Mouse (Mus musculus) thymus, adult 2 months (tissue): ENCODE measurements around the gene Slc35d2. TPM values are rescaled to one million over a fixed set of nuclear protein-coding genes. Genes with fewer than 3 reads are reported as not detected.

Experiments
- DNase-seq: peaks from one replicate; pipeline ENCODE4 v3.0.0; 2021
- H3K27ac ChIP-seq: fragments of 200-500 bp; 2 replicates; pipeline ENCODE4 v1.5.1; 2012; ENCODE audit warnings: low read length, control low read depth; ENCODE audit not compliant: control insufficient read depth, insufficient read depth
- H3K27me3 ChIP-seq: fragments of 200-500 bp; 2 replicates; pipeline ENCODE4 v1.6.1; 2012; ENCODE audit warnings: mild to moderate bottlenecking, low read length, moderate library complexity, mixed read lengths; ENCODE audit not compliant: control insufficient read depth, insufficient read depth
- H3K36me3 ChIP-seq: fragments of 200-500 bp; 2 replicates; pipeline ENCODE4 v1.6.1; 2012; ENCODE audit warnings: mild to moderate bottlenecking, low read length, moderate library complexity; ENCODE audit not compliant: control insufficient read depth, insufficient read depth
- H3K4me1 ChIP-seq: fragments of 200-500 bp; replicated peaks from 2 replicates; pipeline ENCODE4 v1.6.1; 2012; ENCODE audit warnings: low read length; ENCODE audit not compliant: control insufficient read depth, insufficient read depth
- H3K4me3 ChIP-seq: fragments of 200-500 bp; 2 replicates; pipeline ENCODE4 v1.5.1; 2012; ENCODE audit warnings: mild to moderate bottlenecking, low read length, control low read depth, moderate library complexity; ENCODE audit not compliant: control insufficient read depth, insufficient read depth
- CTCF ChIP-seq: fragments of 200-500 bp; IDR thresholded peaks from 2 replicates; pipeline ENCODE4 v1.5.1; 2012; ENCODE audit warnings: mild to moderate bottlenecking, control low read depth, low read length, moderate library complexity, borderline replicate concordance; ENCODE audit not compliant: control insufficient read depth, poor library complexity, insufficient read depth; ENCODE audit errors: extremely low read depth
- POLR2A ChIP-seq: fragments of 200-500 bp; IDR thresholded peaks from 2 replicates; pipeline ENCODE4 v1.6.1; 2012; ENCODE audit warnings: mild to moderate bottlenecking, low read length, control low read depth, moderate library complexity; ENCODE audit not compliant: control insufficient read depth, poor library complexity, insufficient read depth; ENCODE audit errors: extremely low read depth
- WGBS: fragments of 180-500 bp; shearing (Covaris S2); methylation state at CpG from one replicate; pipeline ENCODE4 v1.1.7; 2018; 5-methylcytosine and 5-hydroxymethylcytosine counted together
- polyA plus RNA-seq: library from polyadenylated mRNA; depleted of rRNA; stranded (reverse); fragments of >200 nt; gene quantifications from 2 replicates; pipeline ENCODE4 v1.2.3, GENCODE M21; 2012

The Slc35d2 gene
- polyA plus RNA-seq, 1 experiment = 2.7 TPM

DNA sequence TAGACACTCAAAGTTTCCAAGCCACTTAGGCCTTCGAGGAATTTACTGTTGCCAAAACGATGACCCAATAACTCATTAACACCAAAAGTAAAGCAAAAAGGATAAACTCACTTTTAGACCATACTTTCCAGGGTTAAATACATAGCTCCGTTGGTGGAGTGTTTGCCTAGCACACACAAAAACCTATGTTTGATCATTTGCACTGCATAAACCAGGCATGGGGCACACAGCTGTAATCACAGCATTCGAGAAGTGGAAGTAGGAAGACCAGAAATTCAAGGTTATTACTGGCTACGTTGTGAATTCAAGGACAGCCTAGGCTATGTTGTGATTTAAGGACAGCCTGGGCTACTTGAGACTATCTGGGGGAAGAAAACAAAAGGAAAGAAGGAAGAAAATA lies 38.9 kb downstream of the Slc35d2 start:
- H3K4me3 ChIP-seq = no peak overlapping the region
- no peak overlapping the region for H3K27ac ChIP-seq
- no peaks in the 10 kb centered on the region for H3K4me1 ChIP-seq
- no peaks in the 10 kb centered on the region for H3K27me3 ChIP-seq
- H3K36me3 ChIP-seq = no peaks in the 10 kb centered on the region
- TF ChIP-seq POLR2A (no peak), CTCF (no peak)
- no peak for DNase-seq
- 92% methylated on average over 5 of the region's 5 CpGs for WGBS

DNA sequence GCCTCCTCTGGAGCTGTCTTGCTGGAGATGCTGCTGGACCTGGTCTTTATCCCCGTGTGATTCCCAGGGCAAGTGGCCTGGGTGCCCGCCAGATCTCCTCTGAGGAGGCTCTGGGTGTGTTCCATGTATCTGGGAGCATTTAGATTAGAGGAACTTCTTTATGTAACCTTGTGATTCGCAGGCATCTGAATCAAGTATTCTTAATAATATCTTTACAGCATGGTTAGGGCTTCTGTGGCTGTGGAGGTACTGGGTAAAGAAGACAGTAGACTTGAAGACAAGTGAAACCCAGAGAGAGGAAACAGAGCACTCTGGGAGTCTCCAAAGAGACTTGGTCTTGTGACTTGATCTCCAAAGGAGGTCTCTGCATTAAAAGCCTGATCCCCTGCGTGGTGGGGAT lies 40.0 kb downstream of the Slc35d2 start, which contains the start of gene Hsd17b3:
Hsd17b3 (minus strand) TSS at position 101 of the 400 bp plus-strand sequence.
- no peak for TF ChIP-seq POLR2A
- no peak for TF ChIP-seq CTCF
- Histone ChIP-seq H3K4me1 (no peaks in the 10 kb centered on the region), H3K27me3 (no peaks in the 10 kb centered on the region), H3K36me3 (no peaks in the 10 kb centered on the region), H3K4me3 (no peak within 1 kb of the TSS), H3K27ac (no peak within 1 kb of the TSS)
- no peak for DNase-seq
- WGBS = 90% methylated on average over 4 of the region's 4 CpGs

DNA sequence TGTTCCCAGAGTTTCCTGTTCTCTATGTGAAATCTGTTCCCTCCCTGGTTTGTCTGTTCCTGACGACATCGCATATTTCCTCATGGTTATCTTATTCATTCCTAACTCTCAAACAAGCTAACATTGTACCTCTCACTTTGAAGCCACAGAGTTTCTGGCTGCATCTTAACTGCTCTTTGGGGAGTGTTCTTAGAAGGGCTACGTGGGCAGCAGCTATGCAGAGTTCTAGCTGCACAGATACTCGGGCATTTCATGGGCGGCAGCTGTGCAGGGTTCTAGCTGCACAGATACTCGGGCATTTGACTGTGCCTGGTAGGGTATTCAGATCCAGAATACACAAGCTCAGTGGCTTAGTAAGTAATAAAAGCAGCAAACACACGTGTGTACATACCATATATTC lies 41.1 kb downstream of the Slc35d2 start:
- no peak for DNase-seq
- Histone ChIP-seq H3K27ac (no peak overlapping the region), H3K36me3 (no peaks in the 10 kb centered on the region), H3K27me3 (no peaks in the 10 kb centered on the region), H3K4me1 (no peaks in the 10 kb centered on the region), H3K4me3 (no peak overlapping the region)
- 91% methylated on average over 7 of the region's 7 CpGs for WGBS
- no peak for TF ChIP-seq CTCF
- TF ChIP-seq POLR2A = no peak

DNA sequence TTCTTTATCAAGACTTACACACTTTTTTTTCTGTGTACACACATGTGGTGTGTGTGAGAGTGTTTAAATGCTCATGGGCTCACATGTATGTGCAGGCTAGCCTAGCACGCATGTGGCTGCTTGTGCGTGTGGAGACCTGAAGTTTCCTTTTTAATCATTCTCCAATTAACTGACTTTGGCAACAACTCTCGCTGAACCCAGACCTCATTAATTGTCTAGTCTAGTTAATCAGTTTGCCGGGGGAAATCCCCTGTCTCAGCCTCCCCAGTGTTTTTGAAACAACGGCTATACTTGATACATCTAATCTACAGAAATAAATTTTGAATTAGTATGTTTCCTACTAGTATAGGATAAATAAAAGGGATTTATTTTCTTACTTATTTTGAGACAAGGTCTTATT lies 43.1 kb downstream of the Slc35d2 start:
- H3K27me3 ChIP-seq = no peaks in the 10 kb centered on the region
- no peak overlapping the region for H3K27ac ChIP-seq
- no peaks in the 10 kb centered on the region for H3K4me1 ChIP-seq
- TF ChIP-seq POLR2A = no peak
- TF ChIP-seq CTCF = no peak
- H3K36me3 ChIP-seq = no peaks in the 10 kb centered on the region
- WGBS = 94% methylated on average over 5 of the region's 5 CpGs
- H3K4me3 ChIP-seq = no peak overlapping the region
- no peak for DNase-seq

DNA sequence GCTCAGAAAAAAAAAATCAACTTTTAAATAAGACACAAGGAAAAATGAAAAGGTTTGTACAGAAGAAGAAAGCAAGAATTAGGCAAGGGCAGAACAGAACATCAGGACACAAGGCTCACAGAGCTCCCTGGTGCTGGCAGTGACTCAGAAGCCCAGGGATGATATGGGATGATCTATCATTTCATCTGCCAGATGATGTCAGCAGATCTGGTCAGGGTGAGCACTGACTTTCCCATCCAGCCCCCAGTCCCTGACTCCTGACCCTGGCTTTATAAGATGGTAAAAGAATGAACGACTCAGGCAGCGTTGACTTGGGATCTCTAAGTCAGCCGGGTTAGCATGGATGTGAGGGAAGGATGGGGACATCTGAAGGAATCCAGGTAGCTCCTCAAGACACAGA lies 45.8 kb downstream of the Slc35d2 start:
- H3K36me3 ChIP-seq = no peaks in the 10 kb centered on the region
- no peaks in the 10 kb centered on the region for H3K27me3 ChIP-seq
- no peak overlapping the region for H3K27ac ChIP-seq
- no peak for DNase-seq
- no peaks in the 10 kb centered on the region for H3K4me1 ChIP-seq
- TF ChIP-seq CTCF = no peak
- TF ChIP-seq POLR2A = no peak
- 96% methylated on average over 3 of the region's 3 CpGs for WGBS
- no peak overlapping the region for H3K4me3 ChIP-seq

DNA sequence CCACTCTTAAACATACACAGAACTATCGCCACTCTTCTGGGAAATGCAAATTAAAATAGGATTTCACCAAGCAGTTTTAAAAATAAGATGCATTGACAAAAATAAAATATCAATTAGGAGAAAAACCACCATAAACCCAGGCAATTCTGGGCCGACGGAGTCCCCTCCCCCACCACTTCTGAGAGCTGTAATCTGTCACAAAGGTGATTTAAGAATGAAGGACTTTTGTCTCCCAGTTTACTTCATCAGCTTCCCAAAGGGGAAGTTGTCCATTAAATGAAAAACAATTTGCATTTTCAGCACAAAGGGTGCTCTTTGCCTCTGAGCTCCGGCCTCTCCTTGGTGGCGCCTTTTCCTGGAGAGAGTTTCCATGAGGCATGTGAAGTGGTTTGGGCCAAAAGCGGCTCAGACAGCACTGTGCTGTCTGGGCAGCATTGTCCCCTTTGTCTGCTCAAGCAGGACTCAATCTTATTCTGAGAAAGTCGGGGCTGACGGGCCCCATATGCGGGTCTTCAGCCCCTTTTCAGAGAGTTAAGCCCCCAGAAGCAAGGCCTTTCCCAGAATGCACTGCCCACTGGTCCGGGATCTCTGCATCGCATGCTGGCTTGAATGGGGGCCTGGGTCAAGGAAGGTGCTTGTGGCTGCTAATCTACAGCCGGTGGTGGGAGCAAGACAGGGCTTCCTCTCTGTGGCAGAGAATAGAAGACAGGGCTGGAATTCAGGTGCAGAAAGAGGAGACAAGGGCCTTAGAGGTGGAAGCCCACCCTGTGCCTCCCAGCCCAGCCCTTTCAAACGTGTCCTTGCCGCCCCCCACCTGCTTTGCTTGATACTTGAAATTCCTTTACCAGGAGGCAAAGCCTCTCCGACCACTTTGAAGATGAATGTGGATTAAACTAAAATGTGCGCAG lies 47.9 kb downstream of the Slc35d2 start:
- Histone ChIP-seq H3K27ac (no peak overlapping the region), H3K27me3 (no peaks in the 10 kb centered on the region), H3K36me3 (no peaks in the 10 kb centered on the region), H3K4me1 (no peaks in the 10 kb centered on the region), H3K4me3 (no peak overlapping the region)
- no peak for TF ChIP-seq CTCF
- no peak for TF ChIP-seq POLR2A
- WGBS = 86% methylated on average over 16 of the region's 16 CpGs
- DNase-seq = no peak

DNA sequence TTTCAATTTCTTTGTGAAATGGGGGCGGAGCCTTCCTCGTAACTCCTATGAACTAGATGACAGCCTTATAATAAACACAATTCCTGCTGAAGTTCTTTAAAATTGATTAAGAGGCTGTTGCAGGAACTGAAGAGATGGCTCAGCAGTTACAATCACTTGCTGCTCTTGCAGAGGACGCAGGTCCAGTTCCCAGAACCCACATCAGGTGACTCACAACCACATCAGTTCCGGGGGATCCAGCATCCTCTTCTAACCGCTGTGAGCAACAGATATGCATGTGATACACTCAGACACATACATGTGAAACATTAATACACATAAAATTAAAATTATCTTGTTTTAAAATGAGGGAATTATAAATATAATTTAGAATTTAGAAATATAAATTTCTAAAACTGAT lies 51.6 kb downstream of the Slc35d2 start:
- TF ChIP-seq POLR2A = no peak
- no peak for TF ChIP-seq CTCF
- Histone ChIP-seq H3K4me3 (no peak overlapping the region), H3K36me3 (no peaks in the 10 kb centered on the region), H3K27me3 (no peaks in the 10 kb centered on the region), H3K27ac (no peak overlapping the region), H3K4me1 (no peaks in the 10 kb centered on the region)
- WGBS = 65% methylated on average over 5 of the region's 5 CpGs
- DNase-seq = no peak
